Mouse (Mus musculus) lung, adult 10 weeks (tissue): ENCODE measurements around the gene Gm26965. TPM values are rescaled to one million over a fixed set of nuclear protein-coding genes. Genes with fewer than 3 reads are reported as not detected.

Source experiments
- polyA plus RNA-seq: library from polyadenylated mRNA; stranded (reverse); fragments of 350-450 nt; fragmentation: Illumina TruSeq; extraction: RNeasy Lipid Tissue Mini Kit (QIAGEN cat#74804); gene quantifications from one replicate; pipeline ENCODE4 v1.2.3, GENCODE M21; 2014; ENCODE audit warnings: low read depth, low replicate concordance; ENCODE audit not compliant: insufficient read depth

The Gm26965 gene
- polyA plus RNA-seq: not detected

DNA sequence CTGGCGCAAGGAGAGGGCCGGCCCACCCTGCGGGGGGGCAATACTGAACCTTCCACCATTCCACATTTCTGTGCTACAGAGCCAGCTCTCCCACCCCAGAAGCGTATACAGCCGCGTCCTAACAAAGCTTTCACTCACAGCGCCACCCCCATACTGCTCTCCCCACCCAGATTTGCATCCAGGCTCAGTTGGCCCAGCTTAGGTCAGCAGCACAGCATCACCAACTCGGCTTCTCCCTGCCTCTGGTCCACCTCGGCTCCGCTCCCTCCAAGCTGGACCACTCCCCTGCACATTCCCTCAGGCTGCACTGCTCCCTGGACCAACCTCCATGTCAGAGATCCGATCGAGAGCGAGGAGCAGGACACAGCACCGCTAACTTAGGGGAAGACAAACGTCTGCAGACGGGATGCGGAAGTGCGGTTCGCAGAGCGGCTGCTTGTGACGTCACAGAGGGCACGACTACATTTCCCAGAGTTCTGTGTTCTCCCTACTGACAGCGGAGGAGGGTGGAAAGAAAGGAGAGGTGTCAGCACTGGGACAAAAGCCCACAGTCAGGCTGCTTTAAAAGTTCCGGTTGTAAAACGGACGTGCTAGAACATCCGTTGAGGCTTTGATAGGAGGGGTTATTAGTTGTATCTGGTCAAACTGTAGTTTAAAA, at the start of gene Gm26965, which contains the start of gene Zfp87:
TSS of gene Gm26965 (minus strand) at position 399 of the 658 bp plus-strand sequence.
TSS of gene Zfp87 (minus strand) at position 425 of the 658 bp plus-strand sequence.

DNA sequence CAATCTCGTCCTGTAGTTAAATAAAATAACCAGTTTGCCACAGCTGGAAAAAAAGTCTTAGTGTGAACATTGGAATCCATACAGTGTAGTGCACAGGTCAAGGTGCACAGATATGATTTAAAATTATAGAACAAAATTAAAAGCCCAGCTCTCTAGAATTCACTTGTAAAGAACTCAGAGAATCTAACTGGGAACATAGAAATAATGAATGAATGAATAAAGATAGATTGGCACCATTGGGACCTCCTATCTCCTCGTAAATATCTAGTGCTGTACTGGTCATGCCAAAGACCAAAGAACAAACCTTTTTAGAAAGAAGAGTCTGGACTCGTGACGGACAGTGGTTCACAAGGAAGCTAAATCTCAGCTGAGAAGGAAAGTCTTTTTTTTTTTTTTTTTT, 27.8 kb upstream of the Gm26965 start, which contains the start of gene Zfp748:
TSS of gene Zfp748 (minus strand) at position 101 of the 400 bp plus-strand sequence.

DNA sequence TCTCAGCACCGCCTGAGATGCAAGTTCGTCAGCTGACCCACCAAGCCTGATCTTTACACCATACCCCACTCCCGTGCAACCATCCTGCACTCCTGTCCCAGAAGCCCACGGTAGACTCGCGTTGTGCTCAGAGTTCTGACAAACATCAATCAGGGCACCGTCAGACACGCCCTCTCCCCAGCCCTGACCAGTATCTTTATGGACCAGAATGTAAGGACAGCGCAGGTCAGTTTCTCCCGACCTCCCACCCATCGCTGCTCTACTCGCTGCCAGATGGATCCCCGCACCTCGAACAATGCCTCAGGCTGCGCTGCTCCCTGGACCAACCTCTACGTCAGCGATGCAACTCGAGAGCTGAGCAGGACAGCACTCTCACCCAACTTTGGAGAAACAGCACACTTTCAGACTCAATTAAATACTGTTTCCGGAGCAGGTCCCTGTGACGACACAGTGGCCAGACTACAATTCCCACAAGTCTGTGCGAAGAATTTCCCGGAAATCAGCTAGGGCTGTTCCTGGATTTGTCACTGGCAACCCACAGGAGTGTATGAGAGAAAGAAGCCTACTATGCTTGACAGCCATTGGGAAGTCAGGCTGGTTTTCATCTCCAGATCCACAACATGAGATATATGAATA, 25.7 kb downstream of the Gm26965 start, which contains the start of gene Zfp58:
TSS of gene Zfp58 (minus strand) at position 472 of the 636 bp plus-strand sequence.

DNA sequence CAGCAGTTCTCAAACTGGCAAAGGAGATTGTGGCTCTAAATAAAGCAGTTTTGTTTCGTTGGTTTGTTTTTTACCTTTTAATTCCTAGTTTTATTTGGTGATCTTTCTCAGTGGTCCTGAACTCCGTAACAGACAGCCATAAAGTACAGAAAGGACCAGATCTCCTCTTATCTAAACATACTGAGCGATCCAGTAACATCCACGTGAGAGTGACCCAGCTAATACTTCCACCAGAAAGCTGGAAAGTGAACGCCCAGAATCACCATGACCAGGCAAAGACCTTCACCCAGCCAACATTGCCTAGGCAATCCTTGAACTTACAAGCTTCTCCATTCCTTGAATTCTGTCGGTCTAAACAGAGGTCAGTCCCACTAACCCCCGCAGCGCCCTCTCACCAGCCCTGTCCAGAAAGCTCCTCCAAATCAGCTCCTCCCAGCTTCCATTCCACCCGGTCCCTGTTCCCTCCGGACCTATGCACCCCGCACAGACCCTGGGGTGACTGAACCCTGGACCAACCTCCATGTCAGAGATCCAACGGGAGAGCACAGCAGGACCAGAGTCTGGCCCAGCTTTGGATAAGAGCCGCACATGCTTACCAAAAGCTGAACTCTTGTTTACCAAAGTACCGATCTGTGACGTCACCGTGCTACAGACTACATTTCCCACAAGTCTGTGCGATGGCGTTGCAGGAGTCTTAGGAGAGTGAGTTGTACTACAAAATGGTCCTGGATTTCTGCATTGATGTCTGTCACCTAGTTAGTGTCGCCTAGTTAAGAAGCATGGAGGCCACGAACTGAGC, 42.1 kb downstream of the Gm26965 start, which contains the start of gene Zfp874b:
TSS of gene Zfp874b (minus strand) at position 634 of the 799 bp plus-strand sequence.

DNA sequence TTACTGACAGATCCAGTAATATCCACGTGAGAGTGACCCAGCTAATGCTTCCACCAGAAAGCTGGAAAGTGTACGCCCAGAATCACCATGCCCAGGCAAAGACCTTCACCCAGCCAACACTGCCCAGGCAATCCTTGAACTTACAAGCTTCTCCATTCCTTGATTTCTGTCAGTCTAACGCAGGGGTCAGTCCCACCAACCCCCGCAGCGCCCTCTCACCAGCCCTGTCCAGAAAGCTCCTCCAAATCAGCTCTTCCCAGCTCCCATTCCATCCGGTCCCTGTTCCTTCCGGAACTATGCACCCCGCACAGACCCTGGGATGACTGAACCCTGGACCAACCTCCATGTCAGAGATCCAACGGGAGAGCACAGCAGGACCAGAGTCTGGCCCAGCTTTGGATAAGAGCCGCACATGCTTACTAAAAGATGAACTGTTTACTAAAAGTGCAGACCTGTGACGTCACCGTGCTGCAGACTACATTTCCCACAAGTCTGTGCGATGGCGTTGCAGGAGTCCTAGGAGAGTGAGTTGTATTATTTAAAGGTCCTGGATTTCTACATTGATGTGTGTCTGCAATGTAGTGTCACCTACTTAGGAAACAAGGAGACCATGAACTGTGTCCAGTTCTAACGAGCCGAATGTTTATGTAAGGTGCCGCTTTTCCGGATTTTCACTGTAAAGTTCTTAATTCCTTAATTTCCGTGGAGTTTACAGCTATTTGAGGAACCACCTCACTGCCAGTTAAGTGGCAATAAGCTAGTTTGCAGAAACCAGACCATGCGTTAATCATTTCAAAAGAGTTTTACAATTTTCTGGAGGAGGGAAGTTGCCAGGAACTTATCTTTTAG, 74.6 kb downstream of the Gm26965 start, which contains the start of gene Zfp874a:
TSS of gene Zfp874a (minus strand) at position 453 of the 849 bp plus-strand sequence.

Other genes starting within 250 kb of the Gm26965 start
- 0.58 TPM for gene Zfp458, start 247.7 kb downstream of the Gm26965 start, polyA plus RNA-seq
- gene Zfp457, start 219.7 kb downstream of the Gm26965 start, polyA plus RNA-seq: 0.69 TPM
- gene Zfp595, start 193.6 kb downstream of the Gm26965 start, polyA plus RNA-seq: 2.9 TPM
- not detected for gene Gm28044, start 165.6 kb downstream of the Gm26965 start, polyA plus RNA-seq
- gene Zfp953, start 165.5 kb downstream of the Gm26965 start, polyA plus RNA-seq: 2.0 TPM
- gene Gm28041, start 150.4 kb downstream of the Gm26965 start, polyA plus RNA-seq: 0.96 TPM
- 1.3 TPM for gene Zfp456, start 150.3 kb downstream of the Gm26965 start, polyA plus RNA-seq
- 4.6 TPM for gene Zfp429, start 126.3 kb downstream of the Gm26965 start, polyA plus RNA-seq
- gene Zfp459, start 104.7 kb downstream of the Gm26965 start, polyA plus RNA-seq: 0.52 TPM
- gene Zfp874a, start 74.5 kb downstream of the Gm26965 start, polyA plus RNA-seq: 7.7 TPM
- 7.2 TPM for gene Zfp874b, start 41.9 kb downstream of the Gm26965 start, polyA plus RNA-seq
- gene Zfp58, start 25.6 kb downstream of the Gm26965 start, polyA plus RNA-seq: 5.1 TPM
- gene Zfp87, start within 50 bp of the Gm26965 start, polyA plus RNA-seq: 21.7 TPM
- 4.4 TPM for gene Zfp748, start 27.7 kb upstream of the Gm26965 start, polyA plus RNA-seq
- 3.4 TPM for gene Zfp729b, start 83.6 kb upstream of the Gm26965 start, polyA plus RNA-seq
- not detected for gene Gm49345, start 111.6 kb upstream of the Gm26965 start, polyA plus RNA-seq
- 6.4 TPM for gene Zfp729a, start 111.6 kb upstream of the Gm26965 start, polyA plus RNA-seq
- 3.3 TPM for gene Zfp738, start 160.9 kb upstream of the Gm26965 start, polyA plus RNA-seq
- gene Zfp65, start 203.0 kb upstream of the Gm26965 start, polyA plus RNA-seq: 3.7 TPM
- 3.4 TPM for gene Zfp85, start 229.1 kb upstream of the Gm26965 start, polyA plus RNA-seq